Mouse (Mus musculus) right cerebral cortex, adult 2 months (tissue): Measurements from ENCODE around the gene Dgkz.

ENCODE experiments used
- DNase-seq, 2 experiments: peaks; one replicate each; pipeline ENCODE4 v3.0.0; 2021 to 2022; ENCODE audit warnings: low spot score in 2 of 2

Gene Dgkz

DNA sequence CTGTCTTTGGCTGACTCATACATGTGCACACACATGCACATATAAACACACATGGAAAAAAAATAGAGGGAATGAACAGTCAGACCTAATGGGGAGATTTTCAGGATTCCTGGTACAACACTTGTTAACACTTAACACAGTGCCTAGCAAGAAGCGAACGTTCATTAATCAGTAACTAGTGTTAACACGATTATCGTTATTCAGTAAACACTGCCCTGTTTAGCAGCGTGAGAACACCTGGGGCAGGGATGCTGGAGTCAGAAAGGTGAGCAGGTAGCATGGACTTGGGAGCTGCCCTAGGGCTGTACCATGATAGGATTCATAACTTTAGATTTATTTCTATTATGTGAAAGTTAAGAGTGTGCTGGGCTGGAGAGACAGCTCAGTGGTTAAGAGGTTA is 20.3 kb upstream of the Dgkz start:
- no peak for DNase-seq

DNA sequence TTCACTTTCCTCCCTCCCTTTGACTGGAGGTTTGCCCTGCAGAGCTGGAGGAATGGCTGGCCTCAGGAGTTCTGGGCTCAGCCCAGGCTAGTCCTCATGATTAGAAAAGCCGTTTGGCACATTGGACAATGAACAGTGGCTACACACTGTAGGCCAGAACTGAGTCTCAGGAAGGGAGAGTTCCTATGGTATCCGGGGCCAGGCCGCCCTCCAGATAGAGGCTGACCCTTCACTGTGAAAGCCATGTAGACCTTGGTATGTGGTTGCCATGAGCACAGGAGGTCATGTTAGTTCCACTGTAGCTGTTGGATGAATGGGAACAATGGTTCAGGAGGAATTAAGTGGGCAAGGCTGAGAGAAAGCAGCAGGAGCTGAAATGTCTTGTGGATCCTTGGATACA is 17.7 kb upstream of the Dgkz start:
- DNase-seq, result no peak

GRCm38 (mm10) chr2:91989750-91990149 is 14.1 kb upstream of the Dgkz start:
- DNase-seq, result no peak

DNA sequence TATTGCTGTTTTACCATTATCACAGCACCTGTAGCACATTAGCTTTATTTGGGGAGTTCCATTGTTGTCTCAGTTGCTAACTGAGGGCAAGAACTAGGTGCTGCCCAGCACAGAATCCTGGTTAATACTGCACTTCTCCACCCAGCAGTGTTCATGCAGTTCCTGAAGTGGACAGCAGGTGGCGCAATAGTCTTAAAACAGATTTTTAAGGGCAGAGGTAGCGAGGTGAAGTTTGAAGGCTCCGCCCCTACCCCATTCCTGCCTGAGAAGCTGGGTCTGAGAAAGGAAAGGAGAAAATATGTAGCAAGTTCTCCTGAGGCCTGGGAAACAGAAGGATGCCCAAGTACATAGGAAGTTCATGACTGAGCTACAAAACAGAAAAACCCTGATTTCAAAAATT is 11.9 kb upstream of the Dgkz start:
- DNase-seq, result peak; percentile 88 to 96

GRCm38 (mm10) chr2:91986071-91986470 is 10.4 kb upstream of the Dgkz start:
- no peak for DNase-seq

DNA sequence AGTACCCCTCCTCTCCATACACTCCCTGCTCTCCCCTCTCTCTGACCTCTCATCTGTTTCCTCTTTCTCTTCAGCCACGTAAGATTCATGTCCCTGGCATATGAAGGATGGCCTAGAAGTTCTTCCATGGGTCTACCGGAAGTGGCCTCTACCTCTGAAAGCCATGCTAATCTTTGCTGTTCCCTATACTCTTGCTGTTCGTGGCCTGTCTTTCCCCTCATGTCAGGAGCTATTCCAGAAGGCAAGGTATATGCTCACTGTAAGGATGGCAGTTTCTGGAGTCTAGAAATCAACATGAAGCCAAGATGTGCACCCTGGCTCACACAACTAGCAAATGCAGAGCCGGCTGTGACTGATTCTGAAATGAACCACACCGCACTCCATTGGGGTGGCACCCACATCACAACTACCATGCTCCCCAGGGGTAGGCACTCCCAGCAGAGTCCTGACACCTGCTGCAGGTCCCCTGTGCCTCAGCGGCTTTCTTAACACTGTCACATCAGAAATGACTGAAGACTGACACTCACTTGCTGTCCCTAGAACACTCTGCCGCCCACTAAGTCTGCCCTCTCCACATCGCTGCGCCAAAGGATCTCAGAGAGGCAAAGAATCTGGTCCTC is 9.4 kb upstream of the Dgkz start:
- no peak for DNase-seq

GRCm38 (mm10) chr2:91984439-91984838 is 8.8 kb upstream of the Dgkz start:
- no peak for DNase-seq

- DNase-seq, result no peak
Measured at GRCm38 (mm10) chr2:91980830-91981229, 5.2 kb upstream of the Dgkz start.

DNA sequence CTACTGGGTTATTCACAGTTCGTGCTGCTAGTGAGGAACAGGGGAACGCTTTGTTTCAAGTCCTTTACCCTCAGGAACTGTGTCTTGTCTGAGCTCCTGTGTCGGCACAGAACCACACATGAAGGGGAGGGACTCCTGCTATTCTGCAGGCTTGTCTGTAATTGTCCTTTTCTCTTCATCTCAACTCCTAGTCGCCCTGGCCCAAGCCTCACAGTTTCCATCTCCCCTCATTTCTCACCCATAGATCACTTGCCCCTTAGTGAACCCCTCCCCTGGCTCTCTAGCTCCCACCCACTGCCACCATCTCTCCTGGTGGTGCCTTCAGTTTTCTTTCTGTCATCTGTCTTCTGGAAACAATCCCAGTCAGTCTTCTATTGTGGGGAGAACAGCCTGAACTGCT is 4.6 kb upstream of the Dgkz start:
- DNase-seq, result no peak

DNA sequence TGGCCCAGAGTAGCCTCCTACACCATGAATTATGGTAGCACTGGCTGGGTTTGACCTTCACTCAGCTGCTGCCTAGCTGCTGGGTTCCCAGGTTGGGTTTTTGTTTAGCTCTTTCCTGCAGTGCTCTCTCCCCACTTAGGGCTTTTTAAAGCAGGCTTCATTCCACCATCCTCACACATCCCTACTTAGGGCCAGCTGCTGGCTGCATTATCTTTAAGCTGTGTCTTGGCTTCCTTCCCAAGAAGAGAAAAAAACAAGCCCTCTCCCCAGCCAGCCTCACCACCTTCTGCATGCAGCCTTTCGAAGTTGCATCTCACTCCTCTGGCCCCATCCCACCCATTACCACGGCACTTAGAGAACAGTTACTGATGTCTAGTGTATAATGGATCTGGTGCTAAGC is 2.9 kb upstream of the Dgkz start:
- no peak for DNase-seq

DNA sequence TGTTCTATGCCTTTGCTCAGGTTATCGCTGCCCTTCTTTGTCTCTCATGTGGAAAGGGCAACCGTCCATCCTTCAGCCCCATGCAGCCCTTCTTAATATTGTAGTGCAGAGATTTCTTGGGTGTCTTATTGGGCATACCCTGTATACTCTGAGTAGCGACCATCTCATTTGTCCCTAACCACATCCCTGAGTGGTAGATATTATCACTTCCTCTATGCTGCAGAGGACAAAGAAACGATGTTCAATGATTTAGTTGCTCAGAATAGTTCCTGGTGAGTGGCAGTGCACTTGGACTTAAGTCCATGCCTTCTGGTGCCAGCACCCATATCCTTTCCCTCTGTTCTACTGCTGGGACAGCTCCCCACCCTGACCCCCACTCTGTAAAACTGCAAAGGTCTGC is 2.3 kb upstream of the Dgkz start:
- no peak for DNase-seq

DNA sequence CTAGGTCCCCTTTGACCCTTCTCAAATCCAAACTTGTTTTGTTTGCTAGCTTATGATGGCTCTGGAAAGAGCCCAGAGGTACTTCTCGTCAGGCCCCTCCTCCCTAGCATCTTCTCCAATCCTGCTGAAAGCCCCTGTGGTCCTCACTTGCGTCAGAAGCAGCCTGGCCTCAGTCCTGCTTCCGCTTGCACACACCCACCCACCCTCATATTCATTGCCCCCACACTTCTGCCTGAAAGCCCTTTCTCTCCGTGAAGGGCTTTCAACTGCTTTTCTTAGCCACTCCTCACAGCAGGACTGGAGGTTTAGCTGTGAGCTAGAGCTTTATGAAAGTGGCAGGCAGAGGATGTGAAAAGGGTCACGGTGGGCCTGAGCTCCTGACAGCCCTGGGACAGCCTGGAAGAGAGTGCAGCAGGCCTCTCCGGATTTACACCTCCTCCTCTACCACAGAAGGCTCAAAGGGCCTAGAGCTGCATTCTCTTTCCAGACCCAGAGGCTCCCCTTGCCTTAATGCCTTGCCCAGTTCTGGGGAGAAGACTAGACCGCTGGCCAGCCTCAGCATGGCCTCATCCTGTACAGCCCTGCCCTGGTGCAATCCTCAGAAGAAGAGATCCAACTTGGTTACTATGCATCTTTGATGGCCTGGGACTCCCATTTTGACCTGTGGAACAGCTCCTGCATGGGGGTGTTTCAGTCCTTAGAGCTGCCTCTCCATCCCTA is 2.1 kb downstream of the Dgkz start:
- DNase-seq, result no peak

DNA sequence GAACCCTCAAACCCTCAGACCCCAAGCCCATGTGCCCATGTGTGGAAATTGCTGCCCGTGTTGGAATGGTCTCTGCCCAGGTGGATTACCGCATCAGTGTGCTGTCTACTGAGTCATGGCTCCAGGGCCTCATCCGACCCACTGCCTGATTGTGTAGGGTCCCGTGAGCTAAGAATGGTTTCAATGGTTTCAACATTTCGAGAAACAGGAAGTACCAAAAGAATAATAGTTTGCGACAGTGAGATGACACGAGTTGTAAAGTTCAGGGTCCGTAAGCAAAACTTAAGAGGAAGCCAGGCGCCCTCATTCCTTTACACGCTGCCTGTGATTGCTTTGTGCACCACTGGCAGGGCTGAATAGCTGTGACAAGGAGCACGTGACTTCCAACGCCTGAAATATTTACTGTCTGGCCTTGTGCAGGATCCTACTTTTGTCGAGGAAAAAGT is 3.5 kb downstream of the Dgkz start:
- DNase-seq, result no peak

DNA sequence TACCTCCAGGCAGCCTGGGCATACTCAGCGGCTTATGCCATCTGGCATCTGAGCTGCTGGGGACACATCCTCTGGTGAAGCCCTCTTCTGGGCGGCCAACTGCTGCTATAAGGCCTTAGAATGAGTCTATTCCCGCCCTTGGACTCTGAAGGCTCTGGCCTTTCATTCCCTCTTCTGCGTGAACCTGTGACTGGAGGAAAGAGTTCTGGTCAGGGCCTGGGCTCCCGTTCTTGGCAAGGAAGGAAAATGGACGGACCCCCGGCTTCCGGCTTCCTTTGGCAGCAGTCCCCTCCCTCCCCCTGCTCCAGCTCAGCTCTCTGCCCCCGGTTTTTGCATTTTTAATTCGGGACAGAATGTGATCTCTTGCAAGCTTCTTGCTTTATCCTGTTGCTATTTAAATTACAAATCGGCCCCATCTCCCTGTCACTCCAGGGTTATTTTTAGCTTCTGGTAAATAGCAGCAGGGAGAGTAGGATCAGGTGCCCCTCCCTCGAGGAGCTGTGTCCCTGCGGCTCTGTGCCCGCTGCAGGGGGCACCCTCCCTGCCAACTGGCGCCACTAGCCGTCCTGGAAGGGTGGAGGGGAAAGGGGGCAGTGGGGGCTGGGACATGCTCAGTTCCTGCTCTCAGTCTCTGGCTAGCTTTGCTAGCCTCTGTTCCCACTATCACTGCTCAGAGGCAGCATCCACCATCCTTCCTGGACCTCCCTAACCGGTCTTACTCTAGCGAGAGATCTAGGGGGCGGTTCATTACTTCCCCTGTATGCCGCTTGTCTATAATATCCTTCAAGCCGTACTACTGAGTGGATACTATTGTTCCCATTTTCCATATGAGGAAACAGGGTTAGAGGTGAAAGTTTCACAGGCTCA is 4.2 kb downstream of the Dgkz start:
- DNase-seq, result peak; percentile 56 to 65

DNA sequence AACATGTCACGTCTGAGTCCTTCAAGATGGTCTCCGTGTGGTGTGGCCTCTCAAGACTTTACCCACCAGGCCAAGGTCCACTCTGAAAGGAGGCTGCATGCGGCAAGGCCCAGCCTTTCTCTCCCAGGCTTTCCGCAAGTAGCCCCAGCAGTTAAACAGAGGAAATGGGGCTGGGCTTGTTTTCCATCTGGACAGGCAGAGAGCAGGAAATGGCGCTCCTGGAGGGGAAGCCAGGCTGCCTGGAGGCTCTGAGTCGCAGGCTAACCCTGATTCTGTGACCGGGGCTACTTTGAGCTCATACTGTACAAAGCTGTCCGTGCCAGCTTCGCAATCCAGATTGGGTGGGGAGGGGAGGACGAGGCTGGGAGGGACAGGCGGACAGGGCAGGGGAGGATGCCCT is 7.7 kb downstream of the Dgkz start:
- DNase-seq, result no peak

DNA sequence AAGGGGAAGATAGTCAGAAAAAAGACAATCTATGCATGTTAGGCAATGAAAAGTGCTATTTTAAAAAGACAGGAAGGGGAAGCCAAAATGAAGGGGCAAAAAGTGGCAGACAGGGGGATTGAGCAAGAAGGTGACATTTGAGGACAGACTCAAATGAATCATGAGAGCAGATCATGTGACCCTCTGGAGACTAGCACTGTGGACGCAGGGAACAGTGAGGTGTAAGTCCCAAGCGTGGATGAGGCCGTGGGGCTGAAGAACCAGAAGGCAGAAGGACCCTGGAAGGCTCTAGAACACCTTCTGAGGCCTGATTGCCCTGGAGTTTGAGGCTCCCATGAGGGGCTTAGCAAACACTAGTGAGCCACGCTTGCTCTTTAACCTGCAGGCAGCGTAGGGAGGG is 9.3 kb downstream of the Dgkz start:
- DNase-seq, result no peak

- no peak for DNase-seq
Measured at GRCm38 (mm10) chr2:91965417-91965816, 10.2 kb downstream of the Dgkz start.

DNA sequence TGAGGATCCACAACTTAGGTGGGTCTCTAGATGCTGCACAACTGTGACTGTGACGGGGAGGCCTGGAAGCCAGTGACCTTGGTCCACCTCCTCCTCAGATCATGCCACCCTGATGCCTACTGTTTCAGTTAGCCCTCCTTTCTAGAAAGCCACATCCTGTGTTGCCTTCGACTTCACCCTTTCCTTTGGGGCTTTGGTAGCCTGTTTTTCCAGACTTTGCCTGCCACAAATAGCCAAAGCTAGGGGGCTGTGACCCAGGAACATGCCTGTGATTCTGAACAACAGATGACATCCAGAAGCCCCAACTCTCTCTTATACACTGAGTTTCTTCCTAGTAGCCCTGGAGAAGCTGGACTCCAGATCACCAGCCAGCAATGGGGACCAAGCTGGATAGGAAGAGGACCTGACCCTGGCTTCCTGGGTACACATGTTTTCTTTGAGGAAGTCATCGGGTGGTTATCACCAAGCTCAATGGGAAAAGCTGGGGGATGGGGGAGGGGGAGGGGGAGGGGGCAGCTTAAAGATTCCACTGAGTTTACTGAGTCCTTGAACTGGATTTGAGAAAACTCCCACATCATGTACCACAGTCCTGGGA is 11.0 kb downstream of the Dgkz start:
- DNase-seq, result no peak

GRCm38 (mm10) chr2:91963443-91963932 is 12.2 kb downstream of the Dgkz start:
- DNase-seq, result peak; percentile 92

- no peak for DNase-seq
Measured at GRCm38 (mm10) chr2:91962864-91963401, 12.7 kb downstream of the Dgkz start.

- DNase-seq, result no peak
Measured at GRCm38 (mm10) chr2:91961901-91962761, 13.5 kb downstream of the Dgkz start.
